Mouse (Mus musculus) ES-E14 (cell line): ENCODE measurements around the gene Mast1. TPM values are rescaled to one million over a fixed set of nuclear protein-coding genes. Genes with fewer than 3 reads are reported as not detected.

Experiments
- DNase-seq: peaks from one replicate; pipeline ENCODE4 v3.0.0-alpha.2; 2013; ENCODE audit warnings: low read depth, low spot score
- H3K27ac ChIP-seq: 2 replicates; pipeline ENCODE4 v1.5.1; 2012; ENCODE audit warnings: low read depth, mild to moderate bottlenecking, low read length, moderate library complexity, mixed read lengths; ENCODE audit not compliant: poor library complexity, insufficient read depth, severe bottlenecking
- H3K36me3 ChIP-seq: 2 replicates; pipeline ENCODE4 v1.6.1; 2012; ENCODE audit warnings: mild to moderate bottlenecking, low read length, moderate library complexity, mixed read lengths; ENCODE audit not compliant: control insufficient read depth, poor library complexity, insufficient read depth, severe bottlenecking
- H3K4me1 ChIP-seq, 2 experiments: fragments of 150-350 bp in 1 of 2; sonication (generic) in 1 of 2; 2 replicates each; pipeline ENCODE4 v1.6.1; 2012; ENCODE audit warnings: low read length in 2 of 2, mild to moderate bottlenecking in 1 of 2, mixed read lengths in 1 of 2; ENCODE audit not compliant: control insufficient read depth in 2 of 2, insufficient read depth in 2 of 2, poor library complexity in 1 of 2
- H3K4me3 ChIP-seq, 2 experiments: fragments of 150-350 bp in 1 of 2; sonication (generic) in 1 of 2; 2 replicates each; pipeline ENCODE4 v1.5.1; 2012; ENCODE audit warnings: low read length in 2 of 2, low read depth in 1 of 2, mild to moderate bottlenecking in 1 of 2, mixed read lengths in 1 of 2; ENCODE audit not compliant: insufficient read depth in 1 of 2, poor library complexity in 1 of 2, severe bottlenecking in 1 of 2
- H3K9ac ChIP-seq: 2 replicates; pipeline ENCODE4 v1.6.1; 2012; ENCODE audit warnings: low read depth, mild to moderate bottlenecking, low read length, mixed read lengths; ENCODE audit not compliant: poor library complexity, insufficient read depth, severe bottlenecking
- H3K9me3 ChIP-seq: fragments of 150-350 bp; sonication (generic); 2 replicates; pipeline ENCODE4 v1.6.1; 2012; ENCODE audit warnings: low read depth, mild to moderate bottlenecking, low read length; ENCODE audit not compliant: control insufficient read depth, insufficient read depth
- CHD2 ChIP-seq: IDR thresholded peaks from 2 replicates; pipeline ENCODE4 v1.6.1; 2014; ENCODE audit warnings: mild to moderate bottlenecking, low read depth, low read length, inconsistent platforms
- HCFC1 ChIP-seq: IDR thresholded peaks from 2 replicates; pipeline ENCODE4 v1.6.1; 2012; ENCODE audit warnings: low read length, inconsistent platforms, borderline replicate concordance; ENCODE audit not compliant: insufficient read depth
- MAFK ChIP-seq: IDR thresholded peaks from 2 replicates; pipeline ENCODE4 v1.6.1; 2014; ENCODE audit warnings: mild to moderate bottlenecking, low read depth, low read length, inconsistent platforms; ENCODE audit not compliant: insufficient read depth
- ZC3H11A ChIP-seq: IDR thresholded peaks from 2 replicates; pipeline ENCODE4 v1.6.1; 2012; ENCODE audit warnings: low read depth, mild to moderate bottlenecking, inconsistent platforms, low read length, borderline replicate concordance
- ZNF384 ChIP-seq: IDR thresholded peaks from 2 replicates; pipeline ENCODE4 v1.6.1; 2012; ENCODE audit warnings: low read depth, low read length, inconsistent platforms
- in situ Hi-C, 2 experiments: fragments of 600-800 bp; cut with MboI; formaldehyde crosslinking; loops; one replicate each; pipeline ENCODE4 v1.15.1; 2025; ENCODE audit warnings: low sequenced_read_pairs in 2 of 2, inconsistent platforms in 1 of 2; ENCODE audit not compliant: unreplicated experiment in 2 of 2
- total RNA-seq: library from RNA; depleted of rRNA; stranded (reverse); fragments of 300-350 nt; gene quantifications from 2 replicates; pipeline ENCODE4 v1.2.3, GENCODE M21; 2012

Mast1 gene
- total RNA-seq, 1 experiment = 1.4 TPM

- TF ChIP-seq MAFK (no peak), ZC3H11A (no peak), ZNF384 (no peak), CHD2 (no peak), HCFC1 (no peak)
- peaks cover 12% of the 10 kb centered on the region for H3K36me3 ChIP-seq
- H3K27ac ChIP-seq = no peak overlapping the region
- H3K9ac ChIP-seq = peak overlapping the region; percentile 6; the same call in 1 of the 2 replicates
- peaks cover 2 to 19% of the 10 kb centered on the region in 2 experiments; a peak in 3 of 4 replicates for H3K4me1 ChIP-seq
- DNase-seq = no peak
- no peaks in the 10 kb centered on the region for H3K9me3 ChIP-seq
- peak overlapping the region; percentile 77 to 96 for H3K4me3 ChIP-seq
- in situ Hi-C loops = loop anchor here in 1 of 2 experiments (25.0 kb wide), 1 partner anchor 444 kb away; no protein-coding TSS in a partner anchor
Measured at GRCm38 (mm10) chr8:84968650-84969049, 31.5 kb upstream of the Mast1 start.

GRCm38 (mm10) chr8:84967532-84968304 lies 30.6 kb upstream of the Mast1 start:
- peaks cover 2 to 19% of the 10 kb centered on the region in 2 experiments; a peak in 3 of 4 replicates for H3K4me1 ChIP-seq
- H3K9me3 ChIP-seq = no peaks in the 10 kb centered on the region
- H3K4me3 ChIP-seq = no peak overlapping the region

GRCm38 (mm10) chr8:84966603-84967002 lies 29.4 kb upstream of the Mast1 start:
- DNase-seq = no peak
- in situ Hi-C loops = loop anchor here in 1 of 2 experiments (25.0 kb wide), 1 partner anchor 446 kb away; no protein-coding TSS in a partner anchor
- Histone ChIP-seq H3K27ac (peak overlapping the region; percentile 42), H3K9me3 (no peaks in the 10 kb centered on the region), H3K36me3 (peaks cover 15% of the 10 kb centered on the region), H3K4me1 (peaks cover 2 to 19% of the 10 kb centered on the region in 2 experiments; a peak in 3 of 4 replicates), H3K9ac (peak overlapping the region; percentile 55; the same call in 1 of the 2 replicates), H3K4me3 (no peak overlapping the region)
- TF ChIP-seq CHD2 (no peak), ZC3H11A (no peak), MAFK (no peak), ZNF384 (no peak), HCFC1 (no peak)

More at GRCm38 (mm10) chr8:84967532-84968304, 30.6 kb upstream of the Mast1 start:
- H3K9ac ChIP-seq = no peak overlapping the region
- H3K36me3 ChIP-seq = peaks cover 16% of the 10 kb centered on the region
- in situ Hi-C loops = loop anchor here in 1 of 2 experiments (25.0 kb wide), 1 partner anchor 445 kb away; no protein-coding TSS in a partner anchor
- no peak overlapping the region; the same call in 1 of the 2 replicates for H3K27ac ChIP-seq
- TF ChIP-seq MAFK (no peak), ZNF384 (no peak), CHD2 (no peak), HCFC1 (no peak), ZC3H11A (no peak)
- no peak for DNase-seq

DNA sequence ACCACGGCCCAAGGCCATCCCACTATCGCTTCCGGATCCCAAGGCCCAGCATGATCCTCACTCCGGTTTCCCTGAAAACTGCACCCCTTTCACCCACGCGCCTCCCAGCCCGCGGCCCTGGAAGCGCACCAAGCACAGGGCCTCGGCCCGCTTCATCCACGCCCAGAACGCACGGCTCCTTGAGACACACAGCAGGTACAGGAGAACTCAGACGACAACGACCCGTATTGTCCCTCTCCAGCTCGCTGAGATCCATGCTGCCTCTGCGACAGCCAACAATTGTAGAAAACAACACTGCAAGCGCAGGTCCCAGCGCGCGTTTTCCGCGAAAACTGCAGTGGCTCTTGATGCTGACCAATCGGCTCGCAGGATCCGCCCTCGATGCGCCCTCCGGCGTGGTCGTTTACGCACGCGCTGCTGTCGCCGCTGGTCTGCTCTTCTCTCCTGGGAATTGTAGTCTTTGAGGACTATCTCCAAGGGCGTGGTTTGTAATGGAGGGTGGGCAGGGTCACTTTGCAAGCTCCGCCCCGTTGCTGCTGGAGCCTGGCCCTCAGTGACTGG lies 28.7 kb upstream of the Mast1 start:
- peak overlapping the region; percentile 90 to 100 for H3K4me3 ChIP-seq
- H3K9me3 ChIP-seq = no peaks in the 10 kb centered on the region
- in situ Hi-C loops = loop anchor here in 1 of 2 experiments (25.0 kb wide), 1 partner anchor 446 kb away; no protein-coding TSS in a partner anchor
- TF ChIP-seq HCFC1 (peak; percentile 95), MAFK (no peak)
- peak overlapping the region; percentile 84 for H3K9ac ChIP-seq
- peaks cover 10% of the 10 kb centered on the region for H3K36me3 ChIP-seq
- H3K27ac ChIP-seq = peak overlapping the region; percentile 50
- peaks cover 2 to 17% of the 10 kb centered on the region in 2 experiments; a peak in 3 of 4 replicates for H3K4me1 ChIP-seq
- no peak for DNase-seq
